In genomic region chr17:35076507-35077176, GRCm38 (mm10) we compare ENCODE assay signal across 8 mouse cellular contexts. TPM values are rescaled to one million over a fixed set of nuclear protein-coding genes. Genes with fewer than 3 reads are reported as not detected.
DNase-seq lines count a peak whose midpoint lies in the region; ATAC-seq and TF ChIP-seq lines count a peak whose summit lies in the region.

Gene Ly6g6e, plus strand, starts transcription at chr17:35076902.

- no peaks in the 10 kb centered on the region for H3K9me3 ChIP-seq in limb, embryonic 14.5 days (ENCODE audit: control insufficient read depth, low read length)
- H3K9me3 ChIP-seq in stomach, embryonic 16.5 days (replicated peaks; ENCODE audit: control insufficient read depth, low read length), result no peaks in the 10 kb centered on the region

- no peak for ATAC-seq in limb, embryonic 14.5 days (ENCODE audit: low FRiP score, low read depth)
- 0 out of 2 replicates have a peak, but pooled peaks have one; percentile 16 for ATAC-seq in stomach, embryonic 16.5 days (ENCODE audit: insufficient read depth, low FRiP score)

- TF ChIP-seq CTCF in gastrocnemius, adult 2 months (IDR thresholded peaks at IDR 0.05), result no peak
- TF ChIP-seq CTCF in testis, adult 2 months (IDR thresholded peaks at IDR 0.05; ENCODE audit: control insufficient read depth, insufficient read depth, insufficient replicate concordance, low read depth, low read length), result no peak

- H3K27ac ChIP-seq in gastrocnemius, adult 2 months, result peak within 1 kb of the TSS; percentile 75
- H3K27ac ChIP-seq in testis, adult 2 months (ENCODE audit: control insufficient read depth, insufficient read depth, low read depth, low read length), result peak within 1 kb of the TSS; percentile 44
- no peak within 1 kb of the TSS for H3K27ac ChIP-seq in limb, embryonic 14.5 days (replicated peaks; ENCODE audit: low read depth, low read length)
- H3K27ac ChIP-seq in stomach, embryonic 16.5 days (ENCODE audit: low read length), result peak within 1 kb of the TSS; percentile 60

- H3K4me3 ChIP-seq in gastrocnemius, adult 2 months, result peak within 1 kb of the TSS; percentile 70
- H3K4me3 ChIP-seq in testis, adult 2 months (ENCODE audit: control insufficient read depth, low read depth, low read length), result no peak within 1 kb of the TSS
- no peak within 1 kb of the TSS for H3K4me3 ChIP-seq in limb, embryonic 14.5 days (replicated peaks; ENCODE audit: low read length)
- peak within 1 kb of the TSS; percentile 39 for H3K4me3 ChIP-seq in stomach, embryonic 16.5 days (replicated peaks; ENCODE audit: low read length)

- no peak within 1 kb of the TSS for H3K4me2 ChIP-seq in limb, embryonic 14.5 days (replicated peaks; ENCODE audit: low read depth, low read length, severe bottlenecking)
- H3K4me2 ChIP-seq in stomach, embryonic 16.5 days (ENCODE audit: low read depth, low read length), result peak within 1 kb of the TSS; percentile 40

- H3K27me3 ChIP-seq in testis, adult 2 months (ENCODE audit: control insufficient read depth, insufficient read depth, low read length), result no peaks in the 10 kb centered on the region
- H3K27me3 ChIP-seq in limb, embryonic 14.5 days (ENCODE audit: control insufficient read depth, insufficient read depth, low read length), result no peaks in the 10 kb centered on the region
- H3K27me3 ChIP-seq in stomach, embryonic 16.5 days (ENCODE audit: control insufficient read depth, insufficient read depth, low read length), result no peaks in the 10 kb centered on the region

- TF ChIP-seq POLR2A in testis, adult 2 months (IDR thresholded peaks at IDR 0.05; ENCODE audit: control insufficient read depth, low read depth, low read length), result no peak
- no peak for TF ChIP-seq POLR2A in limb, embryonic 14.5 days (IDR thresholded peaks at IDR 0.05; ENCODE audit: borderline replicate concordance, extremely low read depth, insufficient read depth, insufficient read length)

- no peaks in the 10 kb centered on the region for H3K36me3 ChIP-seq in testis, adult 2 months (ENCODE audit: control insufficient read depth, insufficient read depth, low read length)
- no peaks in the 10 kb centered on the region for H3K36me3 ChIP-seq in limb, embryonic 14.5 days (ENCODE audit: control insufficient read depth, insufficient read depth, low read length)
- H3K36me3 ChIP-seq in stomach, embryonic 16.5 days (ENCODE audit: control insufficient read depth, insufficient read depth, low read length), result no peaks in the 10 kb centered on the region

- intact Hi-C loops in gastrocnemius, adult 2 months (cut with DNase I), result no loop called here
- intact Hi-C loops in left cerebral cortex, postnatal 14 days (cut with DNase I), result no loop called here

- DNase-seq in gastrocnemius, adult 2 months, result no peak
- DNase-seq in gastrocnemius, postnatal 4 days (ENCODE audit: low spot score in 2 of 2), result no peak
- no peak for DNase-seq in testis, postnatal 14 days (ENCODE audit: low spot score)
- no peak for DNase-seq in limb, embryonic 14.5 days (ENCODE audit: low spot score)
- DNase-seq in cerebellum, adult 9-10 months, result no peak
- DNase-seq in left cerebral cortex, postnatal 14 days (ENCODE audit: low spot score in 2 of 2), result no peak

- 20% methylated on average over 10 of the region's 10 CpGs for WGBS in limb, embryonic 14.5 days
- 30% methylated on average over 10 of the region's 10 CpGs for WGBS in stomach, embryonic 16.5 days

- peaks cover 4% of the 10 kb centered on the region for H3K4me1 ChIP-seq in testis, adult 2 months (ENCODE audit: control insufficient read depth, insufficient read depth, low read length)
- peaks cover 8% of the 10 kb centered on the region; the same call in 1 of the 2 replicates for H3K4me1 ChIP-seq in limb, embryonic 14.5 days (ENCODE audit: control insufficient read depth, insufficient read depth, low read length)
- peaks cover 10% of the 10 kb centered on the region for H3K4me1 ChIP-seq in stomach, embryonic 16.5 days (ENCODE audit: control insufficient read depth, insufficient read depth, low read length)

- 0 out of 2 replicates have a peak within 1 kb of the TSS, but pooled peaks have one; percentile 18 for H3K9ac ChIP-seq in limb, embryonic 14.5 days (ENCODE audit: low read depth, low read length, severe bottlenecking)
- H3K9ac ChIP-seq in stomach, embryonic 16.5 days (ENCODE audit: low read length), result peak within 1 kb of the TSS; percentile 69

RNA-seq across cellular contexts. Expression of gene Ly6g6e, which starts in this region (rescaled TPM):
- total RNA-seq in gastrocnemius, adult 2 months (2021), result not detected
- total RNA-seq in gastrocnemius, postnatal 4 days (2021), result not detected
- polyA plus RNA-seq in testis, adult 2 months (2012; rRNA removed), result 0.78 and 0.95 TPM in 2 replicates
- polyA plus RNA-seq in limb, embryonic 14.5 days (2012; rRNA removed), result 14.2 and 14.8 TPM in 2 replicates
- 18.0 and 28.4 TPM in 2 replicates for polyA plus RNA-seq in limb, embryonic 14.5 days (2014; fragmentation: Nextera tagmentation; extraction: Ambion mirVana)
- 32.3 and 49.2 TPM in 2 replicates for polyA plus RNA-seq in stomach, embryonic 16.5 days (2015; fragmentation: Nextera tagmentation; extraction: Ambion mirVana)
- total RNA-seq in left cerebral cortex, postnatal 14 days (2021), result 1 to 10 TPM; 2.4 to 2.9 TPM

Comparison
In these comparisons a context has a peak if more than half of its experiments do, and no peak if none do; other contexts are left out.
1. H3K4me3 ChIP-seq: peak in gastrocnemius, adult 2 months (single experiment) and stomach, embryonic 16.5 days (single experiment); none in testis, adult 2 months (single experiment) and limb, embryonic 14.5 days (single experiment).